Mouse (Mus musculus): ENCODE results near the gene Lrrc4b. TPM values are rescaled to one million over a fixed set of nuclear protein-coding genes. Genes with fewer than 3 reads are reported as not detected.

Lrrc4b gene
- polyA plus RNA-seq, 1 experiment from 2014 or later = not detected

- H3K4me1 ChIP-seq (replicated peaks) = peaks cover 70% of the 10 kb centered on the region
- no peak for ATAC-seq (ENCODE audit: low read depth)
- WGBS (ENCODE audit: insufficient replicate concordance) = 26% methylated on average over 4 of the region's 4 CpGs
- H3K36me3 ChIP-seq = peaks cover 22% of the 10 kb centered on the region
- H3K9ac ChIP-seq = peak overlapping the region; percentile 14
- H3K4me2 ChIP-seq = no peak overlapping the region
- peaks cover 65% of the 10 kb centered on the region for H3K27me3 ChIP-seq
- no peak overlapping the region for H3K4me3 ChIP-seq (replicated peaks)
- H3K9me3 ChIP-seq (replicated peaks) = no peaks in the 10 kb centered on the region
- no peak for DNase-seq
- H3K27ac ChIP-seq = no peak overlapping the region
Observed at GRCm38 (mm10) chr7:44474419-44474818, 45.6 kb downstream of the Lrrc4b start.

GRCm38 (mm10) chr7:44475046-44475614 lies 46.3 kb downstream of the Lrrc4b start:
- H3K9ac ChIP-seq = no peak overlapping the region; the same call in none of the 2 replicates
- H3K27me3 ChIP-seq = peaks cover 72% of the 10 kb centered on the region
- DNase-seq (no peak), ATAC-seq (ENCODE audit: low read depth) (no peak)
- H3K27ac ChIP-seq = no peak overlapping the region
- no peak overlapping the region for H3K4me3 ChIP-seq (replicated peaks)
- no peak overlapping the region for H3K4me2 ChIP-seq
- H3K9me3 ChIP-seq (replicated peaks) = no peaks in the 10 kb centered on the region
- peaks cover 16% of the 10 kb centered on the region for H3K36me3 ChIP-seq
- H3K4me1 ChIP-seq (replicated peaks) = peaks cover 69% of the 10 kb centered on the region
- WGBS (ENCODE audit: insufficient replicate concordance) = 25% methylated on average over 5 of the region's 5 CpGs

DNA sequence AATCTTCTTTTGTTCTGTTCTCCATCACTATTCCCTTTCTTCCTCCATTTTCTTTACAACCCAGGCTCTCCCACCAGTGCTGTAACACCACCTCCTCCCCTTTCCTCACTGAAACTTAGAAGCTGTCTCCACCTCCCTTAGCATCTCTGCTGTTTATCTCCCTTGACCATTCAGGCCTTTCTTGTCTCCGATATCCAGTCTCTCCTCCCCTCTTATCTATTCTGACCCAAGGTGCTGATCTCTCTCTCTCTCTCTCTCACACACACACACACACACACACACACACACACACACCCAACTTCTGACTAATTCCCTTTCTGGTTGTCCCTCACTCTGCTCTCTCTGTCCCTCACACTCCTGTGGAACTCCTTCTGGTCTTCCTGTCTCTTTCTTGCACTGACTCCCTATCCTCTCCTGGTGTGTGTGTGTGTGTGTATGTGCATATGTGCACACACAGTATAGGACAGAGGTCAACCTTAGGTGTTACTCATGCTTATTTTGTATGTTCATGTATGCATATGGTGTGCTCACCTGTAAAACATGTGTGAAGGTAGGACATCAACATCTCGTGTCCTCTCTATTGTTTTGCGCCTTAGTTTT lies 54.1 kb downstream of the Lrrc4b start:
- WGBS (ENCODE audit: insufficient replicate concordance) = 40% methylated on average over 3 of the region's 3 CpGs
- H3K9me3 ChIP-seq (replicated peaks) = no peaks in the 10 kb centered on the region
- no peaks in the 10 kb centered on the region for H3K36me3 ChIP-seq
- H3K4me3 ChIP-seq (replicated peaks) = peak overlapping the region; percentile 24
- peaks cover 61% of the 10 kb centered on the region for H3K4me1 ChIP-seq (replicated peaks)
- ATAC-seq (ENCODE audit: low read depth) = peak; percentile 94
- H3K27me3 ChIP-seq = peaks cover 42% of the 10 kb centered on the region
- peak; percentile 66 for DNase-seq
- peak overlapping the region; percentile 94 for H3K27ac ChIP-seq
- peak overlapping the region; percentile 68 for H3K4me2 ChIP-seq
- peak overlapping the region; percentile 77 for H3K9ac ChIP-seq

DNA sequence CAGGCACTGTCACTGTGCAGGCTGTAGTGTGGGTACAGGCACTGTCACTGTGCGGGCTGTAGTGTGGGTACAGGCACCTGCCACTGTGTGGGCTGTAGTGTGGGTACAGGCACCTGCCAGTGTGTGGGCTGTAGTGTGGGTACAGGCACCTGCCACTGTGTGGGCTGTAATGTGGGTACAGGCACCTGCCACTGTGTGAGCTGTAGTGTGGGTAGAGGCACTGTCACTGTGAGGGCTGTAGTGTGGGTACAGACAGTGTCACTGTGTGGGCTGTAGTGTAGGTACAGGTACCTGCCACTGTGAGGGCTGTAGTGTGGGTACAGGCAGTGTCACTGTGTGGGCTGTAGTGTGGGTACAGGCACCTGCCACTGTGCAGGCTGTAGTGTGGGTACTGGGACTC lies 55.3 kb downstream of the Lrrc4b start:
- Histone ChIP-seq H3K4me3 (replicated peaks) (no peak overlapping the region), H3K27ac (peak overlapping the region; percentile 67), H3K36me3 (peaks cover 8% of the 10 kb centered on the region), H3K4me2 (no peak overlapping the region), H3K4me1 (replicated peaks) (peaks cover 52% of the 10 kb centered on the region), H3K9me3 (replicated peaks) (no peaks in the 10 kb centered on the region), H3K9ac (no peak overlapping the region; the same call in 1 of the 2 replicates), H3K27me3 (peaks cover 31% of the 10 kb centered on the region)
- DNase-seq = no peak
- WGBS (ENCODE audit: insufficient replicate concordance) = 94% methylated on average over 1 of the region's 1 CpGs
- ATAC-seq (ENCODE audit: low read depth) = no peak

DNA sequence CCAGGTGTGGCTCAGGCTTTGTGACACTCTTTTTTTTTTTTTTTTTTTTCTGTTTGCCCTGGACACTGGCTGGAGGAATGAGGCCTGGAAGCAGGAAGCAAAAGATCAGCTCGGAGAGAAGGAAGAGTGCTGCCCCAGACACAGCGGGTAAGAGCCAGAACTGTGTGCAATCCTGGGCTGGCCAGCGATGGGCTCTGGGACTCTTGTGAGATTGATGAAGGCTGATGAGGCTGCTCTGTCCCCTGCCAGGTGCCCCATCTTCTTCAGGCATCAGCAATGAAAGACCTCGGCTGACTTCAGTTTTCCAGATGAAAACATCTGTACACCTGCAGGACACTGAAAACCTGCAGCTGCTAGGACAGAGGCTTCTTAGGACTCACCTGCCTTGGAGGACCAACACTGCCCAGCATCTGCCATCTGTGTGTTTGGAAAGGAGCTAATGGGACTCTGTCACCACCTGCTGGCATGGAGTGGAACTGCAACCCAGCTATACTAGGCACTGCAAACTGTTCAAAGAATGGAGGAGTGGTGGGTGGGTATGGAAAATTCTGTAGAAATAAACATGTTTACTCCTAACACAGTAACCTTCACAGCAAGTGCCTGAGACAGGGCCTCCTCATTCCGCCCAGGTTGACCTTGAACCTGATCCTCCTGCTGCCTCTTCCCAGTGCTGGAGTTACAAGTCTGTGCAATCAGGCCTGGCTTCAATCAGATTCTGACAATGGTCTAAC lies 56.2 kb downstream of the Lrrc4b start:
- WGBS (ENCODE audit: insufficient replicate concordance) = 29% methylated on average over 5 of the region's 5 CpGs
- Histone ChIP-seq H3K4me3 (replicated peaks) (no peak overlapping the region), H3K36me3 (peaks cover 17% of the 10 kb centered on the region), H3K9me3 (replicated peaks) (no peaks in the 10 kb centered on the region), H3K27ac (peak overlapping the region; percentile 67), H3K9ac (peak overlapping the region; percentile 22; the same call in 1 of the 2 replicates), H3K4me2 (no peak overlapping the region), H3K27me3 (peaks cover 22% of the 10 kb centered on the region), H3K4me1 (replicated peaks) (peaks cover 45% of the 10 kb centered on the region)
- peak; percentile 71 for DNase-seq
- peak; percentile 24; the same call in 1 of the 2 replicates for ATAC-seq (ENCODE audit: low read depth)

DNA sequence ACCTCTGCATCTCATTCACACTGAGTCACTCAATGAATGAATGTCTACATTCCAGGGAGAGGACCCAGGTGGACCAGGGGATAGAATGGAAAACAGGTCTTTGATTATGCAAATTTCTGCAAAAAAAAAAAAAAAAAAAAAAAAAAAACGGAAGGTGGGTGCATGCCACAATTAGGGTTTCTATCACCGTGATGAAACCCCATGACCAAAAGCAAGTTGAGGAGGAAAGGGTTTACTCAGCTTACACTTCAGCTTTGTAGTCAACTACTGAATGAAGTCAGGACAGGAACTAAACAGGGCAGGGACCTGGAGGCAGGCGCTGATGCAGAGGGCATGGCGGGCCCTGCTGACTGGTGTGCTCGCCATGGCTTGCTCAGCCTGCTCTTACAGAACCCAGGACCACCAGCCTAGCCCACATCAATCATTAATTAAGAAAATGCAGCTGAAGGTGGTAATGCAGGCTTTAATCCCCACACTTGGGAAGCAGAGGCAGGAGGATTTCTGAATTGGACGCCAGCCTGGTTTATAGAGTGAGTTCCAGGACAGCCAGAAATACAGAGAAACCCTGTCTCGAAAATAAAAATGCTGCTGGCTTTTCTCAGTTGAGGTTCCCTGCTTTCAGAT lies 56.9 kb downstream of the Lrrc4b start:
- Histone ChIP-seq H3K27ac (no peak overlapping the region), H3K4me1 (replicated peaks) (peaks cover 38% of the 10 kb centered on the region), H3K36me3 (peaks cover 24% of the 10 kb centered on the region), H3K4me3 (replicated peaks) (no peak overlapping the region), H3K27me3 (peaks cover 15% of the 10 kb centered on the region), H3K4me2 (no peak overlapping the region), H3K9ac (no peak overlapping the region), H3K9me3 (replicated peaks) (no peaks in the 10 kb centered on the region)
- ATAC-seq (ENCODE audit: low read depth) (no peak), DNase-seq (no peak)
- WGBS (ENCODE audit: insufficient replicate concordance) = 59% methylated on average over 7 of the region's 7 CpGs

- ATAC-seq (ENCODE audit: low read depth) = no peak
- H3K9ac ChIP-seq = no peak overlapping the region
- 70% methylated on average over 13 of the region's 13 CpGs for WGBS (ENCODE audit: insufficient replicate concordance)
- DNase-seq = no peak
- H3K4me1 ChIP-seq (replicated peaks) = peaks cover 26% of the 10 kb centered on the region
- H3K4me3 ChIP-seq (replicated peaks) = no peak overlapping the region
- 0 out of 2 replicates have a peak, but pooled peaks cover 4% of the 10 kb centered on the region for H3K27me3 ChIP-seq
- H3K4me2 ChIP-seq = no peak overlapping the region
- H3K36me3 ChIP-seq = peaks cover 37% of the 10 kb centered on the region
- no peaks in the 10 kb centered on the region for H3K9me3 ChIP-seq (replicated peaks)
- H3K27ac ChIP-seq = no peak overlapping the region
Observed at GRCm38 (mm10) chr7:44486927-44487575, 58.2 kb downstream of the Lrrc4b start.

DNA sequence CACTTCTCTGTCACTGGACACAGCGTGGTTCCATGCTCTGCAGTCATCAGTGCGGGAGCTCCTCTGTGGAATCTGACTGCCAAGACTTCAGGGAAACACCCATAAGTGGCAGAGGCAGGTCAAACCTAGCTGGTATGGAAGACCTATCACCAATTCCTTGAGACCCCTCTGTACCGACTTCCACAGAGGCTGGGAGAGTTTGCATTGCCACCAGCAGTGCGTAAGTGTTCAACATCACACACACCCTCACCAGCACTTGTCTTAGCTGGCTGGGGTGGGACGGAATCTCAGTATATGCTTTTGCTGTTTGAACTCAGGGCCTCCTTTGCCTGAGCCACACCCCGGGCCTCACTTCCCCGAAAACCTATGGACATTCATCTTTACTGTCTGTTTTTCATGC lies 59.1 kb downstream of the Lrrc4b start:
- DNase-seq (no peak), ATAC-seq (ENCODE audit: low read depth) (no peak)
- Histone ChIP-seq H3K27me3 (no peaks in the 10 kb centered on the region), H3K4me3 (replicated peaks) (no peak overlapping the region), H3K4me1 (replicated peaks) (peaks cover 19% of the 10 kb centered on the region), H3K27ac (no peak overlapping the region), H3K4me2 (no peak overlapping the region), H3K9me3 (replicated peaks) (no peaks in the 10 kb centered on the region), H3K9ac (no peak overlapping the region), H3K36me3 (peaks cover 46% of the 10 kb centered on the region)
- WGBS (ENCODE audit: insufficient replicate concordance) = 84% methylated on average over 7 of the region's 7 CpGs

GRCm38 (mm10) chr7:44488545-44488944 lies 59.7 kb downstream of the Lrrc4b start:
- Histone ChIP-seq H3K36me3 (peaks cover 51% of the 10 kb centered on the region), H3K4me1 (replicated peaks) (peaks cover 16% of the 10 kb centered on the region), H3K9ac (no peak overlapping the region), H3K9me3 (replicated peaks) (no peaks in the 10 kb centered on the region), H3K4me2 (no peak overlapping the region), H3K4me3 (replicated peaks) (no peak overlapping the region), H3K27me3 (no peaks in the 10 kb centered on the region), H3K27ac (no peak overlapping the region)
- ATAC-seq (ENCODE audit: low read depth) (no peak), DNase-seq (no peak)
- WGBS (ENCODE audit: insufficient replicate concordance) = 80% methylated on average over 8 of the region's 8 CpGs

DNA sequence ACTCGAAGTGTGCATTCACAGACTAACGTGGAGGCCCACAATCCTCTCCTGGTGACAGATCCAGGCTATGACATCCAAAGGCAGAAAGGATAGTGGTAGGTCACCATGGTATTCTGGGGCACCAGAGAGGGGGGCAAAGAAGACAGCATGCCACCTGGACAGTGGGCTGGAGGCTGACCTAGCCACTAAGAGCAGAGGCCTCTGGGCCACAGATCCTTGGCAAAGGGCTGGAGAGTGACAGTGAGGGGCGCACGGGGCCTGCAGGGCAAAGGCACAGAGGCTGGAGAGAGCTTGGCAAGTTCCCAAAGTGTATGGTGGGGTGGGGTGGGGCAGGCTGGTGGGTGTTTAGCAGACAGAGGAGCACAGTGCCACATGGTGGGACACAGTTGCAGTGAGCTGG lies 61.5 kb downstream of the Lrrc4b start:
- Histone ChIP-seq H3K27ac (no peak overlapping the region), H3K9ac (no peak overlapping the region), H3K9me3 (replicated peaks) (no peaks in the 10 kb centered on the region), H3K4me2 (no peak overlapping the region), H3K36me3 (peaks cover 63% of the 10 kb centered on the region), H3K4me1 (replicated peaks) (peaks cover 17% of the 10 kb centered on the region), H3K4me3 (replicated peaks) (no peak overlapping the region), H3K27me3 (no peaks in the 10 kb centered on the region)
- DNase-seq (no peak), ATAC-seq (ENCODE audit: low read depth) (no peak)
- 88% methylated on average over 4 of the region's 4 CpGs for WGBS (ENCODE audit: insufficient replicate concordance)

- Histone ChIP-seq H3K27ac (no peak overlapping the region), H3K36me3 (peaks cover 63% of the 10 kb centered on the region), H3K4me1 (replicated peaks) (peaks cover 23% of the 10 kb centered on the region), H3K4me2 (no peak overlapping the region), H3K4me3 (replicated peaks) (no peak overlapping the region), H3K27me3 (no peaks in the 10 kb centered on the region), H3K9ac (no peak overlapping the region), H3K9me3 (replicated peaks) (no peaks in the 10 kb centered on the region)
- DNase-seq (no peak), ATAC-seq (ENCODE audit: low read depth) (no peak)
- 87% methylated on average over 5 of the region's 5 CpGs for WGBS (ENCODE audit: insufficient replicate concordance)
Observed at GRCm38 (mm10) chr7:44491391-44491790, 62.6 kb downstream of the Lrrc4b start.

Data from liver, embryonic 13.5 days (tissue).